Mouse (Mus musculus): Measurements from ENCODE around the gene Coa4. TPM values are rescaled to one million over a fixed set of nuclear protein-coding genes. Genes with fewer than 3 reads are reported as not detected.

The Coa4 gene
- polyA plus RNA-seq (2012; rRNA removed) = 6.7 and 8.3 TPM in 2 replicates

GRCm38 (mm10) chr7:100536804-100537518 lies at the start of gene Coa4:
Gene Coa4 (plus strand): TSS chr7:100537071.

GRCm38 (mm10) chr7:100493117-100493483 lies 43.8 kb upstream of the Coa4 start, which contains the start of gene Ucp2:
Gene Ucp2 (plus strand): TSS chr7:100493337.

GRCm38 (mm10) chr7:100514573-100514972 lies 22.3 kb upstream of the Coa4 start, which contains the start of gene Dnajb13:
Gene Dnajb13 (minus strand): TSS chr7:100514960.

Other genes starting within 250 kb of the Coa4 start
- 22.6 and 25.9 TPM in 2 replicates for gene C2cd3, start 164.8 kb upstream of the Coa4 start, polyA plus RNA-seq (2012; rRNA removed)
- gene Ppme1, start 164.8 kb upstream of the Coa4 start, polyA plus RNA-seq (2012; rRNA removed) = 117 and 126 TPM in 2 replicates
- 2.7 and 3.1 TPM in 2 replicates for gene Ucp3, start 64.1 kb upstream of the Coa4 start, polyA plus RNA-seq (2012; rRNA removed)
- 979 and 1,015 TPM in 2 replicates for gene Ucp2, start 43.7 kb upstream of the Coa4 start, polyA plus RNA-seq (2012; rRNA removed)
- gene Dnajb13, start 22.1 kb upstream of the Coa4 start, polyA plus RNA-seq (2012; rRNA removed) = 16.5 and 26.4 TPM in 2 replicates
- gene Rab6a, start 70.3 kb downstream of the Coa4 start, polyA plus RNA-seq (2012; rRNA removed) = 44.6 and 79.0 TPM in 2 replicates
- gene Mrpl48, start 71.2 kb downstream of the Coa4 start, polyA plus RNA-seq (2012; rRNA removed) = 15.3 and 17.5 TPM in 2 replicates
- gene Plekhb1, start 125.3 kb downstream of the Coa4 start, polyA plus RNA-seq (2012; rRNA removed) = 47.2 and 51.9 TPM in 2 replicates
- gene Fam168a, start 169.6 kb downstream of the Coa4 start, polyA plus RNA-seq (2012; rRNA removed) = 136 and 215 TPM in 2 replicates

Data from ovary, adult 2 months (tissue).